Mouse (Mus musculus) stomach, postnatal 0 days (tissue): ENCODE measurements around the gene Tmem189.

Source experiments
- CTCF ChIP-seq: IDR thresholded peaks from 2 replicates; pipeline ENCODE4 v1.5.1; 2016; ENCODE audit warnings: antibody characterized with exemption, low read depth, mild to moderate bottlenecking, moderate library complexity
- EP300 ChIP-seq: optimal IDR thresholded peaks from 2 replicates; pipeline ENCODE3; 2016; ENCODE audit warnings: antibody characterized with exemption

DNA sequence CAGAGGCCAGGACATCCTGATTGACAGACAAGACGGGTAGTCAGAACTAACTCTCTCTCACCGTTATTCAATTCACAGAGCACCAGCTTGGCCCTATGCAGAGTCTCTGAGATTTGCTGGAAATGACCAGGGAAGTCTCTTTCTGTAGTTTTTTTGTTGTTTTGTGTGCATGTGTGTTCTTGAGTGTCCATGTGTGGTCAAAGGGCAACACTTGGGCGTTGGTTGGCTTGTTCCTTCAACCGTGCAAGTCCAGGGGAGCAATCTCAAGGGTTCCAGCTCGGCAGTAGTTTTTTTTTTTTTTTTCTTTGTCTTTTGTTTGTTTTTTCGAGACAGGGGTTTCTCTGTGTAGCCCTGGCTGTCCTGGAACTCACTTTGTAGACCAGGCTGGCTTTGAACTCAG lies 26.9 kb downstream of the Tmem189 start:
- TF ChIP-seq CTCF (no peak), EP300 (no peak)
